Mouse (Mus musculus): Measurements from ENCODE around the gene Olfr494. TPM values are rescaled to one million over a fixed set of nuclear protein-coding genes. Genes with fewer than 3 reads are reported as not detected.

Gene Olfr494
- polyA plus RNA-seq (2015; fragmentation: Nextera tagmentation; extraction: Ambion mirVana), result not detected in 2 replicates

DNA sequence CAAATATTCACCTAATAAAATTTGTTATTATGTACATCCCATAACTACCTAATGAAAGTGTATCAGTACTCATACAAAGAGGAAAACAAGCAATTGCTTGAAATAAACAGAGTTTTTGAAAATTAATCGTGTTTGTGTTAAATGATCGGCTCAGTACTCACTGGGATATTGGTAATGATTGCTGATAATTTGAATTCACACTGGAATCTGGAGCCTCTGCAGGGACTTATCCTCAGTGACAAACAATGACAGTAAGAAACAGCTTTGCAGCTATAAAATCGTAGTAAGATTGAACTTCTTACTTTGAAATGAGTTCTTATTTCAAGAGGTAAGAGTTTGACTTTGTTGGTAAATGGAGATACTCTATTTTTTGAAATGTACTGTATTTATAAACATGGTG lies at the start of gene Olfr494:
TSS of gene Olfr494 (plus strand) at position 301 of the 400 bp plus-strand sequence.
- ATAC-seq, result no peak

DNA sequence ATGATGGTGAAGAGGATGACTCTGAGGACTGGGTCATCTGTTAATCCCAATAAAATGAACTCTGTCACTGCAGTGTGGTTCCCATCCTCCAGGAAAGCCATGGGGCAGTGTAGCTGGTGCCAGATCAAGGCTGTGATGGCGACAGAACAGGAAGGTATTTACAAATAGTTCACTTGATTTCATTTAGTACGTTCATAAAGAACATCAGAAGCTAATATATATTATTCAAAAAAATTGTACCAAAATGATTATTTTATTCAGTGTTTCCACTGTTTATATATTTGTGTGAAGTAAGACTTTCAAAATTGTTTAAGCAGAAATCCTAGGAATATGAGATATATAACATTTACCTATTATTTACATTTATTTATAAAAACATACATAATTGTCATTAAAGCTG lies 41.6 kb upstream of the Olfr494 start, which contains the start of gene Olfr492:
TSS of gene Olfr492 (minus strand) at position 101 of the 400 bp plus-strand sequence.
- Histone ChIP-seq H3K27me3 (no peaks in the 10 kb centered on the region), H3K4me3 (no peak within 1 kb of the TSS), H3K9me3 (replicated peaks) (no peaks in the 10 kb centered on the region), H3K36me3 (ENCODE audit: poor library complexity, severe bottlenecking) (no peaks in the 10 kb centered on the region), H3K27ac (no peak within 1 kb of the TSS), H3K4me1 (no peaks in the 10 kb centered on the region), H3K4me2 (no peak within 1 kb of the TSS), H3K9ac (no peak within 1 kb of the TSS)
- ATAC-seq, result no peak
- 84% methylated on average over 2 of the region's 2 CpGs for WGBS

More for the DNA sequence above, at the start of gene Olfr494:
- no peak within 1 kb of the TSS for H3K27ac ChIP-seq
- H3K4me1 ChIP-seq, result no peaks in the 10 kb centered on the region
- H3K9ac ChIP-seq, result no peak within 1 kb of the TSS
- H3K36me3 ChIP-seq (ENCODE audit: poor library complexity, severe bottlenecking), result no peaks in the 10 kb centered on the region
- 87% methylated on average over 3 of the region's 3 CpGs for WGBS
- H3K27me3 ChIP-seq, result no peaks in the 10 kb centered on the region
- no peak within 1 kb of the TSS for H3K4me3 ChIP-seq
- H3K9me3 ChIP-seq (replicated peaks), result no peaks in the 10 kb centered on the region
- no peak within 1 kb of the TSS for H3K4me2 ChIP-seq

DNA sequence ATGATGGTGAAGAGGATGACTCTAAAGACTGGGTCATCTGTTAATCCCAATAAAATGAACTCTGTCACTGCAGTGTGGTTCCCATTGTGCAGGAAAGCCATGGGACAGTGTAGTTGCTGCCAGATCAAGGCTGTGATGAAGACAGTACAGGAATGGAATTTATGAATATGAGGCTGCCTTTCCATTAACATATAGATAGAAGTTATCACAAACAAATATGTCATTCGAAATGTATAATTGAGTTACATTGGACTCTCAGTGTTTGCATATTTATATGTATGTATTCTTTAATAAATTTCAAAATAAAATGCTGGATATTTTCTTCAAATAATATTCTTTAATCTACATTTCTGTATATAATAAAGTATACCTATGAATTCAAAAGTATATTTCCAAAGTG lies 18.3 kb upstream of the Olfr494 start, which contains the start of gene Olfr493:
TSS of gene Olfr493 (minus strand) at position 101 of the 400 bp plus-strand sequence.
- no peak within 1 kb of the TSS for H3K9ac ChIP-seq
- WGBS, result 70% methylated on average over 1 of the region's 1 CpGs
- ATAC-seq, result no peak

DNA sequence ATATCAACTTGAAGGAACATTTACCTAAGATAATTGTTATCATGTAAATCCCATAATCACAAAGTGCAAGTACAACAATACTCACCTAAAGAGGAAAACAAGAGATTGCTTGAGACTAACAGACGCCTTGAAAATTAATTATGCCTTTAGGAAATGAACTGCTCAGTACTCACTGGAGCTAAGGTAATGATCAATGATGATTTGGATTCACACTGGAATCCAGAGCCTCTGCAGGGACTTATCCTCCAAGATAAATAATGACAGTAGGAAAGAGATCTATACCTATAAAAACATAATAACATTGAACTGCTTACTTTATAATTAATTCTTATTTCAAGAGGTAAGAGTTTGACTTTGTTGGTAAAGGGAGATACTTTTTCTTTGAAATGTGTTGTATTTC lies 27.7 kb downstream of the Olfr494 start, which contains the start of gene Olfr495:
TSS of gene Olfr495 (plus strand) at position 301 of the 400 bp plus-strand sequence.
- no peak within 1 kb of the TSS for H3K9ac ChIP-seq
- ATAC-seq, result no peak
- no peaks in the 10 kb centered on the region for H3K4me1 ChIP-seq
- H3K27ac ChIP-seq, result no peak within 1 kb of the TSS
- no peak within 1 kb of the TSS for H3K4me2 ChIP-seq
- H3K4me3 ChIP-seq, result no peak within 1 kb of the TSS
- H3K36me3 ChIP-seq (ENCODE audit: poor library complexity, severe bottlenecking), result no peaks in the 10 kb centered on the region
- 76% methylated on average over 1 of the region's 1 CpGs for WGBS
- no peaks in the 10 kb centered on the region for H3K27me3 ChIP-seq
- H3K9me3 ChIP-seq (replicated peaks), result no peaks in the 10 kb centered on the region

More for the DNA sequence above, 18.3 kb upstream of the Olfr494 start, which contains the start of gene Olfr493:
- no peaks in the 10 kb centered on the region for H3K4me1 ChIP-seq
- no peak within 1 kb of the TSS for H3K4me2 ChIP-seq
- H3K27me3 ChIP-seq, result no peaks in the 10 kb centered on the region
- no peaks in the 10 kb centered on the region for H3K9me3 ChIP-seq (replicated peaks)
- no peak within 1 kb of the TSS for H3K27ac ChIP-seq
- no peak within 1 kb of the TSS for H3K4me3 ChIP-seq
- no peaks in the 10 kb centered on the region for H3K36me3 ChIP-seq (ENCODE audit: poor library complexity, severe bottlenecking)

Other genes starting within 250 kb of the Olfr494 start
- not detected in 2 replicates for gene Olfr484, start 237.9 kb upstream of the Olfr494 start, polyA plus RNA-seq (2015; fragmentation: Nextera tagmentation; extraction: Ambion mirVana)
- gene Olfr485, start 205.5 kb upstream of the Olfr494 start, polyA plus RNA-seq (2015; fragmentation: Nextera tagmentation; extraction: Ambion mirVana), result not detected in 2 replicates
- gene Olfr486, start 192.6 kb upstream of the Olfr494 start, polyA plus RNA-seq (2015; fragmentation: Nextera tagmentation; extraction: Ambion mirVana), result not detected in 2 replicates
- gene Olfr487, start 150.7 kb upstream of the Olfr494 start, polyA plus RNA-seq (2015; fragmentation: Nextera tagmentation; extraction: Ambion mirVana), result not detected in 2 replicates
- not detected in 2 replicates for gene Olfr488, start 107.0 kb upstream of the Olfr494 start, polyA plus RNA-seq (2015; fragmentation: Nextera tagmentation; extraction: Ambion mirVana)
- not detected in 2 replicates for gene Olfr490, start 76.4 kb upstream of the Olfr494 start, polyA plus RNA-seq (2015; fragmentation: Nextera tagmentation; extraction: Ambion mirVana)
- gene Olfr491, start 51.9 kb upstream of the Olfr494 start, polyA plus RNA-seq (2015; fragmentation: Nextera tagmentation; extraction: Ambion mirVana), result not detected in 2 replicates
- not detected in 2 replicates for gene Olfr492, start 41.7 kb upstream of the Olfr494 start, polyA plus RNA-seq (2015; fragmentation: Nextera tagmentation; extraction: Ambion mirVana)
- not detected in 2 replicates for gene Olfr493, start 18.4 kb upstream of the Olfr494 start, polyA plus RNA-seq (2015; fragmentation: Nextera tagmentation; extraction: Ambion mirVana)
- not detected in 2 replicates for gene Olfr495, start 27.8 kb downstream of the Olfr494 start, polyA plus RNA-seq (2015; fragmentation: Nextera tagmentation; extraction: Ambion mirVana)
- gene Olfr497, start 55.1 kb downstream of the Olfr494 start, polyA plus RNA-seq (2015; fragmentation: Nextera tagmentation; extraction: Ambion mirVana), result not detected in 2 replicates
- not detected in 2 replicates for gene Olfr498, start 100.0 kb downstream of the Olfr494 start, polyA plus RNA-seq (2015; fragmentation: Nextera tagmentation; extraction: Ambion mirVana)
- not detected in 2 replicates for gene Olfr502, start 159.7 kb downstream of the Olfr494 start, polyA plus RNA-seq (2015; fragmentation: Nextera tagmentation; extraction: Ambion mirVana)
- gene Olfr503, start 179.2 kb downstream of the Olfr494 start, polyA plus RNA-seq (2015; fragmentation: Nextera tagmentation; extraction: Ambion mirVana), result not detected in 2 replicates
- not detected in 2 replicates for gene Olfr504, start 200.5 kb downstream of the Olfr494 start, polyA plus RNA-seq (2015; fragmentation: Nextera tagmentation; extraction: Ambion mirVana)
- gene Olfr506, start 245.5 kb downstream of the Olfr494 start, polyA plus RNA-seq (2015; fragmentation: Nextera tagmentation; extraction: Ambion mirVana), result not detected in 2 replicates